Mouse (Mus musculus): ENCODE data around the gene Zfp36l1. TPM values are rescaled to one million over a fixed set of nuclear protein-coding genes. Genes with fewer than 3 reads are reported as not detected.

Zfp36l1 gene
- polyA plus RNA-seq, 1 experiment = 253 TPM

GRCm38 (mm10) chr12:80060809-80061208 is 52.0 kb downstream of the Zfp36l1 start:
- DNase-seq = peak; percentile 27
- Histone ChIP-seq H3K27me3 (ENCODE audit: control insufficient read depth, insufficient read depth, low read length) (no peaks in the 10 kb centered on the region), H3K36me3 (ENCODE audit: control insufficient read depth, insufficient read depth, low read length) (no peaks in the 10 kb centered on the region), H3K4me1 (replicated peaks; ENCODE audit: control insufficient read depth, insufficient read depth, low read length) (peaks cover 41% of the 10 kb centered on the region), H3K4me3 (ENCODE audit: control insufficient read depth, insufficient read depth, low read length) (no peak overlapping the region), H3K27ac (ENCODE audit: control insufficient read depth, insufficient read depth, low read length) (no peak overlapping the region)
- TF ChIP-seq CTCF (IDR thresholded peaks at IDR 0.05; ENCODE audit: borderline replicate concordance, control insufficient read depth, extremely low read depth, insufficient read depth, low read length, poor library complexity) (no peak), POLR2A (IDR thresholded peaks at IDR 0.05; ENCODE audit: control insufficient read depth, extremely low read depth, insufficient read depth, low read length, poor library complexity) (no peak)
- 9% methylated on average over 1 of the region's 1 CpGs for WGBS

GRCm38 (mm10) chr12:80060338-80060737 is 52.5 kb downstream of the Zfp36l1 start:
- Histone ChIP-seq H3K27me3 (ENCODE audit: control insufficient read depth, insufficient read depth, low read length) (no peaks in the 10 kb centered on the region), H3K36me3 (ENCODE audit: control insufficient read depth, insufficient read depth, low read length) (no peaks in the 10 kb centered on the region), H3K27ac (ENCODE audit: control insufficient read depth, insufficient read depth, low read length) (no peak overlapping the region), H3K4me3 (ENCODE audit: control insufficient read depth, insufficient read depth, low read length) (no peak overlapping the region), H3K4me1 (replicated peaks; ENCODE audit: control insufficient read depth, insufficient read depth, low read length) (peaks cover 41% of the 10 kb centered on the region)
- WGBS = 15% methylated on average over 9 of the region's 9 CpGs
- peak; percentile 12 for DNase-seq
- TF ChIP-seq CTCF (IDR thresholded peaks at IDR 0.05; ENCODE audit: borderline replicate concordance, control insufficient read depth, extremely low read depth, insufficient read depth, low read length, poor library complexity) (no peak), POLR2A (IDR thresholded peaks at IDR 0.05; ENCODE audit: control insufficient read depth, extremely low read depth, insufficient read depth, low read length, poor library complexity) (no peak)

GRCm38 (mm10) chr12:80059773-80060328 is 53.0 kb downstream of the Zfp36l1 start:
- Histone ChIP-seq H3K4me1 (replicated peaks; ENCODE audit: control insufficient read depth, insufficient read depth, low read length) (peaks cover 41% of the 10 kb centered on the region), H3K27me3 (ENCODE audit: control insufficient read depth, insufficient read depth, low read length) (no peaks in the 10 kb centered on the region), H3K36me3 (ENCODE audit: control insufficient read depth, insufficient read depth, low read length) (no peaks in the 10 kb centered on the region), H3K4me3 (ENCODE audit: control insufficient read depth, insufficient read depth, low read length) (no peak overlapping the region), H3K27ac (ENCODE audit: control insufficient read depth, insufficient read depth, low read length) (no peak overlapping the region)
- DNase-seq = no peak
- WGBS = 40% methylated on average over 5 of the region's 5 CpGs
- TF ChIP-seq POLR2A (IDR thresholded peaks at IDR 0.05; ENCODE audit: control insufficient read depth, extremely low read depth, insufficient read depth, low read length, poor library complexity) = no peak
- no peak for TF ChIP-seq CTCF (IDR thresholded peaks at IDR 0.05; ENCODE audit: borderline replicate concordance, control insufficient read depth, extremely low read depth, insufficient read depth, low read length, poor library complexity)

Other genes starting within 250 kb of the Zfp36l1 start
- gene Actn1, start 147.4 kb upstream of the Zfp36l1 start, polyA plus RNA-seq (2012; rRNA removed) = 153 and 158 TPM in 2 replicates

Data from thymus, adult 2 months (tissue).